Mouse (Mus musculus) kidney, adult 2 months (tissue): Measurements from ENCODE around the gene Tekt5. TPM values are rescaled to one million over a fixed set of nuclear protein-coding genes. Genes with fewer than 3 reads are reported as not detected.

Experiments used
- DNase-seq: peaks from one replicate; pipeline ENCODE4 v3.0.0; 2021
- H3K27ac ChIP-seq: fragments of 200-500 bp; 2 replicates; pipeline ENCODE4 v1.5.1; 2012; ENCODE audit warnings: low read depth, low read length, control low read depth, inconsistent platforms; ENCODE audit not compliant: insufficient read depth
- H3K27me3 ChIP-seq: fragments of 200-500 bp; replicated peaks from 2 replicates; pipeline ENCODE4 v1.6.1; 2012; ENCODE audit warnings: mild to moderate bottlenecking, moderate library complexity, low read length, inconsistent platforms; ENCODE audit not compliant: control insufficient read depth, insufficient read depth
- H3K36me3 ChIP-seq: fragments of 200-500 bp; 2 replicates; pipeline ENCODE4 v1.6.1; 2012; ENCODE audit warnings: mild to moderate bottlenecking, moderate library complexity, low read length, inconsistent platforms; ENCODE audit not compliant: control insufficient read depth, insufficient read depth
- H3K4me1 ChIP-seq: fragments of 200-500 bp; 2 replicates; pipeline ENCODE4 v1.6.1; 2011; ENCODE audit warnings: low read length; ENCODE audit not compliant: control insufficient read depth, insufficient read depth
- H3K4me3 ChIP-seq: fragments of 200-500 bp; 2 replicates; pipeline ENCODE4 v1.5.1; 2011; ENCODE audit warnings: mild to moderate bottlenecking, low read depth, low read length, control low read depth; ENCODE audit not compliant: insufficient read depth
- CTCF ChIP-seq: fragments of 200-500 bp; conservative IDR thresholded peaks from 2 replicates; pipeline ENCODE4 v1.5.1; 2011; ENCODE audit warnings: low read depth, mild to moderate bottlenecking, control low read depth, low read length, moderate library complexity, mixed read lengths; ENCODE audit not compliant: insufficient read depth, insufficient read length
- POLR2A ChIP-seq: fragments of 200-500 bp; IDR thresholded peaks from one replicate; pipeline ENCODE4 v1.6.1; 2011; ENCODE audit warnings: low read depth, low read length, control low read depth
- WGBS: fragments of 180-500 bp; shearing (Covaris S2); methylation state at CpG from one replicate; pipeline ENCODE4 v1.1.7; 2018; 5-methylcytosine and 5-hydroxymethylcytosine counted together
- polyA plus RNA-seq: library from polyadenylated mRNA; depleted of rRNA; stranded (reverse); fragments of >200 nt; gene quantifications from 2 replicates; pipeline ENCODE4 v1.2.3, GENCODE M21; 2012

Gene Tekt5
- polyA plus RNA-seq, 1 experiment: 0.64 TPM

DNA sequence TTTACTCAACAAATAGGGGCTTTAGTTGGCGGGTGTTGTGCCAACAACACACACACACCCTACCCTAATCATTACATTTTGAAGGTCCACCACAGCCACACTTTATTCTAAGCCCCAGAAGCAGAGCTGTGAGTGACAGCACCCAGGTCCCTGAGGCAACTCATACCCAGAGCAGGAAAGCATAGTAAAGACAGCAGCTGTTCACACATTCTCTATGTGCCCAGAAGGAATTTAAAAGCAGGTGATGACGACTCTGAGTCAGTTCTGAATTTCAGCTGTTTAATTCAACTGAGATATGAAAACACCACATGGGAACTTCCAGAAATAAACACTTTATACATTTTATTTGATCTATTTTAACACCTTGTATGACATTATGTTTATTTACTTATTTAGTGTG is 15.8 kb downstream of the Tekt5 start:
- Histone ChIP-seq H3K27me3 (no peaks in the 10 kb centered on the region), H3K27ac (no peak overlapping the region), H3K4me3 (no peak overlapping the region), H3K4me1 (no peaks in the 10 kb centered on the region), H3K36me3 (no peaks in the 10 kb centered on the region)
- WGBS: 73% methylated on average over 2 of the region's 2 CpGs
- no peak for DNase-seq
- TF ChIP-seq POLR2A (no peak), CTCF (no peak)

DNA sequence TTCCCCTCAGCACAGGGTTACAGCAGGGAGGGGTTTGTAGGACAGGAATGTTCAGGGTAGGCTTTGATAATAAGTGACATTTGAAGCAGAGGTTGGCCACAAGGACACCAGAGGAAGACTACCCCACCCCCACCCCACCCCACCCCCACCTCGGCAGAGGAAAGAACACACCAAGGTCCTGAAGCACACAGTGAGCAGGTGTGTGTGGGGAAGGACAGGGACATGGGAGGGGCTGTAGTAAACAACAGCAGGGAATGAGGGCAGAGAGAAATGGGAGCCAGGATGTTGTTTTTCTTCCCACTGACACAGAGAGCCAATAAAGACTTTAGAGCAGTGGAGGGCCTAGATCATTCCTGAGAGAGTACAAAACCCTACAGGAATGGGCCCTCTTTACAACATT is 18.0 kb downstream of the Tekt5 start:
- no peak for DNase-seq
- WGBS: 25% methylated on average over 1 of the region's 1 CpGs
- TF ChIP-seq CTCF: no peak
- no peak for TF ChIP-seq POLR2A
- no peaks in the 10 kb centered on the region for H3K27me3 ChIP-seq
- no peak overlapping the region for H3K27ac ChIP-seq
- H3K4me3 ChIP-seq: no peak overlapping the region
- no peaks in the 10 kb centered on the region for H3K36me3 ChIP-seq
- no peaks in the 10 kb centered on the region for H3K4me1 ChIP-seq

DNA sequence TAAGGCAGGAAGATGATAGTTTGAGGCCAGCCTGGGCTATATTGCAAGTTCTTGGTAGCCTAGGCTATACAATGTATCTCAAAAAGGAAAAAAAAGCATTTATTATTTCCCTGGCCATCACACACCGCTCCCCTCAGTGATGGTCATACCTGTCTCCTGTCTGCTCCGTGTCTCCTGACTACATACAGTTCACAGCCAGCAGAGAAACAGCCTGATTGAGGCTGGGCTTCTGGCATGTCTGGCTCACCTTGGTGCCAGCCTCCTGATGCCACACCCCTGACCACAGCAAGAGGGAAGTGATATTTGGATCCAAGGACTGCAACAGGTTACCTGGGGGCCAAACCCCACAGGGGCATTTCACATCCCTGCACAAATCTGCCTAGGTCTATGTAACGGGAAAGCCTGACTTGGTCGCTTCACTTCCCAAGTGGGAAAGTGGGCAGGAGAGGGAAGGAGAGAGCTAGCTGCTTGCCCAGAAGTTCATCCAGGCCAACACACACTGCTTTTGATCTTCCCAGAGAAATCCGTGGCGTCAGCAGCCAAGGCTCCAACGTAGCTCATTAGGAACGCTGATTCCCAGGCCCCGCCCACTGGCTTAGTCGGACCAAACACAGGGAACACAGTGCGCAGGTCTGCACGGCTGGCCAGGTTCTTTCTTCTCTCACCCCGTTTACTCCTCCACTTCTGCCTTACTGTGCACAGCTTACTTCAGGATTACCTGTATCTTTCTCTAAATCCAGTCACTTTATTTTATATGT is 20.9 kb downstream of the Tekt5 start:
- TF ChIP-seq POLR2A (no peak), CTCF (no peak)
- Histone ChIP-seq H3K27me3 (no peaks in the 10 kb centered on the region), H3K4me3 (no peak overlapping the region), H3K36me3 (no peaks in the 10 kb centered on the region), H3K4me1 (no peaks in the 10 kb centered on the region), H3K27ac (no peak overlapping the region)
- peak; percentile 53 for DNase-seq
- WGBS: 29% methylated on average over 13 of the region's 13 CpGs

DNA sequence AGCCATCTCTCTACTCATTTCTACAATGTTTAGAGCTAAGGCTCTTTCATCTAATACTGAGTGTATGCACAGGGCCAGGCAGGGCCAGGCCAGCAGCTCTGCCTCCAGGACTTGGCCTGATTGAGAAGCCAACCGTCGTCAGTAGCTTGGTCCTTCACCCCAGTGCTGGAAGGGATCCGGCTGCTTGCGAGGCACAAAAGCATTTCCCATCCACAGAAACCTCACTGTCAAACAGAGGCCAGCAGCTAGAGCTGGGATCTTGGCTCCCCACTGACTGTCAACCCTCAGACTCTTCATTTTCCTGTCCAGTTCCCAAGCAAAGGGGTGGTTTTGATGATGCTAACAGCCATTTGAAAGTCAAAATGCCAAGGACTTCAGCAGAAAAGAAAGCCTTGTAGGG is 22.9 kb downstream of the Tekt5 start:
- H3K4me1 ChIP-seq: no peaks in the 10 kb centered on the region
- H3K27ac ChIP-seq: no peak overlapping the region
- DNase-seq: peak; percentile 10
- TF ChIP-seq CTCF (no peak), POLR2A (no peak)
- WGBS: 74% methylated on average over 4 of the region's 4 CpGs
- no peaks in the 10 kb centered on the region for H3K36me3 ChIP-seq
- no peak overlapping the region for H3K4me3 ChIP-seq
- H3K27me3 ChIP-seq: no peaks in the 10 kb centered on the region

DNA sequence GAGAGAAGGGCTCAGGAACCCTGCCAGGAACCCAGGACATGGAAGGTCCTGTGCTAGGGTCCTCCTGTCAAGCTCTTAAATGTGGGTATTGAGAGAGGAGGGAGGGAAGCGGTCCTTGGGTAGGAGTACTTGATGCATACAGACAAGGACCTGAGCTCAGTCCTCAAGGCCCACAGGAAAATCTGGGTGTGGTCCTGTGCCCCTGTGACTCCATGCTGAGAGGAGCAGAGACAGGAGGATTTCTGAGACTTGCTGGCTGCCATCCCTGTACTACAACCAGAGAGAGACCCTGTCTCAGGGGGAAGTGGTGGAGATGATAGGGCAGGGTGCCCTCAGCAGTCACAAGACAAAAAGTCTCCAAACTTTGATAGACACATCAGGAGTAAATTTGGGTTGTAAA is 25.3 kb downstream of the Tekt5 start:
- Histone ChIP-seq H3K36me3 (no peaks in the 10 kb centered on the region), H3K27me3 (no peaks in the 10 kb centered on the region), H3K4me1 (no peaks in the 10 kb centered on the region), H3K27ac (no peak overlapping the region), H3K4me3 (no peak overlapping the region)
- TF ChIP-seq POLR2A: no peak
- no peak for TF ChIP-seq CTCF
- DNase-seq: no peak
- 72% methylated on average over 1 of the region's 1 CpGs for WGBS

DNA sequence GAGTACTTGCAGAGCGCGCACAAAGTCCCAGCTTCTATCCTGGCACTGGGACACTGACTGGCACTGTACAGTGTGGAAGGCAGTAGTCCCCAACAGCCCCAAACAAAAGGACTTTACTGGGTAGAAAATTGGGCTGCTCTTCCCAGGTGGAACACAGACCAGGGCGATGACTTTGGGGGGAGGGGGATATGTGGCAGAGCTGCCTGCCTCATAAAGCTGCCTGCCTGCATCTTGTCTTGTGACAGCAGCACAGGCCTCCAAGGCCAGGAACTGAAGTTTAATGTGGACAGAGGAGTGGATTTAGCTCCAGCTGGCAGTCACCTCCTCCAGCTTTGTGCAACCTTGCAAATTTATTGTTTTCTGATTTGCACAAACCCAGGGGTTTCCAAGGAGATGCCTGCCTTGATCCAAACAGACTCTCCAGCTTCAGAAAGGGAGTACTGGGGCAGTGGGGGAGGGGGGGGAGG is 25.8 kb downstream of the Tekt5 start:
- 77% methylated on average over 3 of the region's 3 CpGs for WGBS

DNA sequence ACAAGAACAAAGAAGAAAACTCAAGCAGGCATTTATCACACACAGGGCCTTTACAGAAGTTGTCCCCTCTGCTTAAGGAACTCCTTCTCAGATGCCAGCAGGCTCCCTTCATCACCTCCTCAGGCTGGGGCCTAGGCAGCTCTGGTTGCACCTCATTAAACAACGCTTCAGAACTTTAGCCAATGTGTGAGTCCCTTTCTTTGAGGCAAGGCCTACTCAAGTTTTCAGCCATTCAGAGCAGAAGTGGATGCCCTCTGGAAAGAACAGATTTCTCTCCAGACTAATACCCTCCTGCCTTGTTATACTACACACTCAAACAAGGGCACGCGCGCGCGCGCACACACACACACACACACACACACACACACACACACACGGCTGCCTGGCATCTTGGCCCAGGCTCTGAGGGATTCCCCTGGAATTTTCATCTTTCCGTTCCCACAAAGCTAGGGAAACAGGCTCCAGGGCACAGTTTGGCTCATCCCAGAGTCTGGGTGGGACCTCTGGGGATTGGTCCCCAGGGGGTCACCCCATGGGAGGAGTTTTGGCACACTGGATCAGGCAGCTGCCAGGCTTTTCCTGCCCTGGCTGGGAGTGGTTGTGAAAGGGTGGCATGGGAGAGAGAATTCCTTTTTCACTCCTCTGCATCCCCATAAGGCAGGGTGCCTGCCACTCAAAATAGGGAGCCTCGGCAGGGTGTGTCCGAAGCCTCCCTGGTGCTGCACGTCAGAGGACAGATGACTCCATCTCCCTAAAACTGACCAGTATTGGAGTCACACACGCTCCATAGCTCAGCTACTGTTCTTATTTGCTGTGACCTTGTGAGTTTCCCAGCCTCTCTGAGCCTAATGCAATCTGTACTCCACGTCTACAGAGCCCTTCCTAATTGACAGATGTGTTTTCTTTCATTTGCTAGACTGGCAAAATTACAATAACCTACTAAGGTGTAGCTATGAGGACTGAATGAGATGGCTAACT is 28.8 kb downstream of the Tekt5 start:
- TF ChIP-seq CTCF (no peak), POLR2A (no peak)
- no peak overlapping the region for H3K4me3 ChIP-seq
- H3K27ac ChIP-seq: no peak overlapping the region
- DNase-seq: no peak
- 68% methylated on average over 14 of the region's 14 CpGs for WGBS
- H3K4me1 ChIP-seq: no peaks in the 10 kb centered on the region
- no peaks in the 10 kb centered on the region for H3K27me3 ChIP-seq
- H3K36me3 ChIP-seq: no peaks in the 10 kb centered on the region

More for the DNA sequence above, 25.8 kb downstream of the Tekt5 start:
- Histone ChIP-seq H3K27ac (no peak overlapping the region), H3K4me3 (no peak overlapping the region), H3K27me3 (no peaks in the 10 kb centered on the region), H3K36me3 (no peaks in the 10 kb centered on the region), H3K4me1 (no peaks in the 10 kb centered on the region)
- no peak for TF ChIP-seq CTCF
- TF ChIP-seq POLR2A: no peak
- no peak for DNase-seq
